Mouse (Mus musculus) MEL (cell line): ENCODE data around the gene Srcin1. TPM values are rescaled to one million over a fixed set of nuclear protein-coding genes. Genes with fewer than 3 reads are reported as not detected.

Experiments
- DNase-seq: peaks from one replicate; pipeline ENCODE4 v3.0.0; 2011; ENCODE audit warnings: low read depth, low spot score
- H3K27ac ChIP-seq: 2 replicates; pipeline ENCODE4 v1.5.1; 2012; ENCODE audit warnings: low read depth, mild to moderate bottlenecking, control low read depth, low read length, moderate library complexity; ENCODE audit not compliant: control insufficient read depth
- H3K27me3 ChIP-seq, 2 experiments: fragments of 150-350 bp in 1 of 2; sonication (generic) in 1 of 2; 2 replicates each; pipeline ENCODE4 v1.6.1; 2012; ENCODE audit warnings: low read length in 2 of 2, mild to moderate bottlenecking in 2 of 2, improper control_type of control experiment in 1 of 2, moderate library complexity in 1 of 2; ENCODE audit not compliant: insufficient read depth in 2 of 2, control insufficient read depth in 1 of 2
- H3K36me3 ChIP-seq, 2 experiments: 2 replicates each; pipeline ENCODE4 v1.6.1; 2012 to 2014; ENCODE audit warnings: low read length in 2 of 2, improper control_type of control experiment in 1 of 2, inconsistent platforms in 1 of 2, mild to moderate bottlenecking in 1 of 2; ENCODE audit not compliant: insufficient read depth in 2 of 2, control insufficient read depth in 1 of 2
- H3K4me1 ChIP-seq, 2 experiments: fragments of 150-350 bp in 1 of 2; sonication (generic) in 1 of 2; 2 replicates each; pipeline ENCODE4 v1.6.1; 2012; ENCODE audit warnings: low read length in 2 of 2, improper control_type of control experiment in 1 of 2, mild to moderate bottlenecking in 1 of 2; ENCODE audit not compliant: insufficient read depth in 2 of 2, control insufficient read depth in 1 of 2
- H3K4me3 ChIP-seq, 2 experiments: fragments of 150-350 bp in 1 of 2; sonication (generic) in 1 of 2; 2 replicates each; pipeline ENCODE4 v1.5.1; 2012; ENCODE audit warnings: low read depth in 2 of 2, low read length in 2 of 2, mild to moderate bottlenecking in 2 of 2, moderate library complexity in 2 of 2, control low read depth in 1 of 2, improper control_type of control experiment in 1 of 2; ENCODE audit not compliant: control insufficient read depth in 1 of 2, insufficient read depth in 1 of 2
- H3K79me2 ChIP-seq: 2 replicates; pipeline ENCODE4 v1.6.1; 2012; ENCODE audit warnings: mild to moderate bottlenecking, low read length, moderate library complexity; ENCODE audit not compliant: control insufficient read depth, poor library complexity, insufficient read depth
- H3K9ac ChIP-seq: 2 replicates; pipeline ENCODE4 v1.6.1; 2012; ENCODE audit warnings: low read depth, mild to moderate bottlenecking, control low read depth, low read length, moderate library complexity; ENCODE audit not compliant: control insufficient read depth, poor library complexity, severe bottlenecking
- H3K9me3 ChIP-seq: fragments of 150-350 bp; sonication (generic); replicated peaks from 2 replicates; pipeline ENCODE4 v1.6.1; 2012; ENCODE audit warnings: mild to moderate bottlenecking, low read length, improper control_type of control experiment, moderate library complexity; ENCODE audit not compliant: insufficient read depth
- CHD2 ChIP-seq: IDR thresholded peaks from 2 replicates; pipeline ENCODE4 v1.6.1; 2011; ENCODE audit warnings: low read length, improper control_type of control experiment
- CTCF ChIP-seq, 3 experiments: IDR thresholded peaks in 2 of 3; conservative IDR thresholded peaks in 1 of 3; 2 replicates each; pipeline ENCODE4 v1.5.1; 2011 to 2012; ENCODE audit warnings: low read length in 3 of 3, low read depth in 2 of 3, mild to moderate bottlenecking in 2 of 3, improper control_type of control experiment in 1 of 3, inconsistent platforms in 1 of 3, mixed read lengths in 1 of 3, moderate library complexity in 1 of 3; ENCODE audit not compliant: control insufficient read depth in 1 of 3, insufficient read depth in 1 of 3, poor library complexity in 1 of 3, severe bottlenecking in 1 of 3
- E2F4 ChIP-seq: IDR thresholded peaks from 2 replicates; pipeline ENCODE4 v1.6.1; 2011; ENCODE audit warnings: low read depth, low read length, improper control_type of control experiment, borderline replicate concordance
- ELF1 ChIP-seq: IDR thresholded peaks from 2 replicates; pipeline ENCODE4 v1.6.1; 2014; ENCODE audit warnings: low read depth, mild to moderate bottlenecking, inconsistent platforms, low read length, improper control_type of control experiment, moderate library complexity
- GABPA ChIP-seq: IDR thresholded peaks from 2 replicates; pipeline ENCODE4 v1.6.1; 2012; ENCODE audit warnings: low read depth, mild to moderate bottlenecking, inconsistent platforms, low read length, improper control_type of control experiment, moderate library complexity
- HCFC1 ChIP-seq: IDR thresholded peaks from 2 replicates; pipeline ENCODE4 v1.6.1; 2012; ENCODE audit warnings: low read depth, mild to moderate bottlenecking, inconsistent platforms, low read length, improper control_type of control experiment, moderate library complexity
- JUND ChIP-seq: IDR thresholded peaks from 2 replicates; pipeline ENCODE4 v1.6.1; 2011; ENCODE audit warnings: low read depth, mild to moderate bottlenecking, improper control_type of control experiment, low read length
- MAX ChIP-seq: IDR thresholded peaks from 2 replicates; pipeline ENCODE4 v1.6.1; 2011; ENCODE audit warnings: low read length, improper control_type of control experiment
- MAZ ChIP-seq: IDR thresholded peaks from 2 replicates; pipeline ENCODE4 v1.6.1; 2012; ENCODE audit warnings: low read depth, mild to moderate bottlenecking, inconsistent platforms, low read length, improper control_type of control experiment
- MEF2A ChIP-seq: IDR thresholded peaks from 2 replicates; pipeline ENCODE4 v1.6.1; 2014; ENCODE audit warnings: low read depth, mild to moderate bottlenecking, inconsistent platforms, low read length, improper control_type of control experiment; ENCODE audit not compliant: poor library complexity, insufficient replicate concordance, severe bottlenecking; ENCODE audit errors: extremely low read depth
- MXI1 ChIP-seq: IDR thresholded peaks from 2 replicates; pipeline ENCODE4 v1.6.1; 2011; ENCODE audit warnings: mild to moderate bottlenecking, low read depth, low read length, improper control_type of control experiment
- POLR2A ChIP-seq, 2 experiments: IDR thresholded peaks; 2 replicates each; pipeline ENCODE4 v1.6.1; 2011 to 2012; ENCODE audit warnings: low read length in 2 of 2, mild to moderate bottlenecking in 2 of 2, control low read depth in 1 of 2, improper control_type of control experiment in 1 of 2, low read depth in 1 of 2, moderate library complexity in 1 of 2; ENCODE audit not compliant: control insufficient read depth in 1 of 2, insufficient read depth in 1 of 2, poor library complexity in 1 of 2
- SMC3 ChIP-seq: IDR thresholded peaks from 2 replicates; pipeline ENCODE4 v1.6.1; 2011; ENCODE audit warnings: low read depth, low read length, improper control_type of control experiment
- TCF12 ChIP-seq: IDR thresholded peaks from 2 replicates; pipeline ENCODE4 v1.6.1; 2014; ENCODE audit warnings: low read depth, mild to moderate bottlenecking, inconsistent platforms, low read length, improper control_type of control experiment, moderate library complexity
- USF1 ChIP-seq: IDR thresholded peaks from 2 replicates; pipeline ENCODE4 v1.6.1; 2014; ENCODE audit warnings: low read depth, mild to moderate bottlenecking, inconsistent platforms, low read length, improper control_type of control experiment, moderate library complexity
- ZC3H11A ChIP-seq: IDR thresholded peaks from 2 replicates; pipeline ENCODE4 v1.6.1; 2012; ENCODE audit warnings: low read depth, mild to moderate bottlenecking, inconsistent platforms, low read length, improper control_type of control experiment
- ZMIZ1 ChIP-seq: IDR thresholded peaks from 2 replicates; pipeline ENCODE4 v1.6.1; 2012; ENCODE audit warnings: low read depth, mild to moderate bottlenecking, inconsistent platforms, low read length, improper control_type of control experiment, moderate library complexity
- ZNF384 ChIP-seq: IDR thresholded peaks from 2 replicates; pipeline ENCODE4 v1.6.1; 2012; ENCODE audit warnings: low read depth, mild to moderate bottlenecking, inconsistent platforms, low read length, improper control_type of control experiment
- polyA plus RNA-seq, 2 experiments: library from polyadenylated mRNA; stranded (reverse) in 1 of 2; unstranded in 1 of 2; fragments of >175 nt in 1 of 2; fragments of >200 nt in 1 of 2; gene quantifications; 2 replicates each; pipeline versions ENCODE4 v1.2.1 to v1.2.4; 2012; ENCODE audit warnings: low replicate concordance in 2 of 2, low read depth in 1 of 2; ENCODE audit not compliant: insufficient read length in 2 of 2, insufficient read depth in 1 of 2, missing spikeins in 1 of 2
- total RNA-seq: library from RNA; depleted of rRNA; stranded (reverse); fragments of 300-350 nt; gene quantifications from 2 replicates; pipeline ENCODE4 v1.2.3, GENCODE M21; 2012

Srcin1 gene
- total and polyA plus RNA-seq, 3 experiments = 0.04 to 0.10 TPM; not detected in 1

- H3K9me3 ChIP-seq = no peaks in the 10 kb centered on the region
- DNase-seq = no peak
- no peak overlapping the region for H3K9ac ChIP-seq
- H3K4me3 ChIP-seq = no peak overlapping the region
- no peak overlapping the region for H3K27ac ChIP-seq
- no peaks in the 10 kb centered on the region for H3K79me2 ChIP-seq
- no peaks in the 10 kb centered on the region for H3K36me3 ChIP-seq
- no peak for TF ChIP-seq MAZ
- TF ChIP-seq ELF1 = no peak
- no peak for TF ChIP-seq CHD2
- no peak for TF ChIP-seq TCF12
- no peak for TF ChIP-seq POLR2A (IDR thresholded peaks at IDR 0.05; ENCODE audit: control insufficient read depth in 1 of 2, insufficient read depth in 1 of 2, low read depth in 1 of 2, low read length in 2 of 2, poor library complexity in 1 of 2)
- no peaks in the 10 kb centered on the region for H3K4me1 ChIP-seq
- peaks cover 4 to 5% of the 10 kb centered on the region in 2 experiments for H3K27me3 ChIP-seq
These were observed 52.9 kb downstream of the Srcin1 start for GRCm38 (mm10) chr11:97523107-97523506.

DNA sequence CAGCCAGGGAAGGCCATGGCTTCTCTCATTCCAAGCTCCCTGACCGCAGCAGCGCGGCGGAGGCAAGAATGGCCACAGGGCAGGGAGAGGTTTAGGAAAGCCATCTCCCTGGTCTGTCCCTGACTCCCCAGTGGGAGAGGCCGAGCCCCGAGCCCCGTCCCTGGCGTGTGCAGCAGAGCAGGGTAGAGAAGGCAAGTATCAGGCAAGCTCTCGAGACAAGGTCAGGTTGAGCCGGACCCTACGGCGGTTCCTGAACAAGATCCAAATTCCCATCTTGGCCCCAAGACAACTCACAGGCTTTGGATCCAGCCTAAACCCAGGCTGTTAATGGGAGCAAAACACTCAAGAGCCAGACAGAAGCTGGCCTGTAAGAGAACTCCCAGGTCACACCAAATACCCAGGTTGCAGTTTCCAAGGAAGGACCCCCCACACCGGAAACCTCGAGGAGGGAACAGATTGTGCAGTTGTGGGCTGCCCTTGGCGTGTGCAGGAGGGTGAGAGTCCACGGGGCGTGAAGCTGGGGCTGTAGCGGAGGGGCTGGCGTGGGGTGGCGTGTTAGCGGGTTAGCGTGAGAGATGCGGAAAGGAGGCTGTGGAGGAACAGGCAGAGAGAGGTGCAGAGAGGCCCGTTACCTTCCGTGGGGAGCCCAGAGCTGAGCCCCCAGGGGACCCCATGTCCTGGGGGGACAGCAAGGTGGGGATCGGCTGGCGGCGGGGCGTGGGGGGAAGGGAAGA, 54.1 kb downstream of the Srcin1 start:
- Histone ChIP-seq H3K27ac (no peak overlapping the region), H3K79me2 (no peaks in the 10 kb centered on the region), H3K4me3 (no peak overlapping the region), H3K9me3 (no peaks in the 10 kb centered on the region), H3K27me3 (peaks cover 4 to 5% of the 10 kb centered on the region in 2 experiments), H3K9ac (no peak overlapping the region), H3K4me1 (no peaks in the 10 kb centered on the region), H3K36me3 (no peaks in the 10 kb centered on the region)
- DNase-seq = no peak
- TF ChIP-seq CTCF (IDR thresholded peaks at IDR 0.05 in 2 of 3, conservative IDR thresholded peaks at IDR 0.05 in 1 of 3; ENCODE audit: control insufficient read depth in 1 of 3, insufficient read depth in 1 of 3, low read depth in 2 of 3, low read length in 3 of 3, poor library complexity in 1 of 3, severe bottlenecking in 1 of 3) (no peak), GABPA (no peak), HCFC1 (no peak), ZC3H11A (no peak), JUND (no peak), CHD2 (no peak), ZMIZ1 (no peak), MAZ (no peak), TCF12 (no peak), SMC3 (no peak), USF1 (no peak), MAX (no peak), MEF2A (no peak), ZNF384 (no peak), E2F4 (no peak), MXI1 (no peak)
